Mouse (Mus musculus) midbrain, embryonic 16.5 days (tissue): Measurements from ENCODE around the gene Espn. TPM values are rescaled to one million over a fixed set of nuclear protein-coding genes. Genes with fewer than 3 reads are reported as not detected.

ENCODE experiments used
- ATAC-seq: fragments of 200-750 bp; cut with Nextera tagmentation; 2 replicates; pipeline ENCODE4 v1.8.0; 2017; ENCODE audit warnings: moderate TSS enrichment
- H3K27ac ChIP-seq: fragments of 300-500 bp; sonication (generic); 2 replicates; pipeline ENCODE4 v1.5.1; 2014; ENCODE audit warnings: mild to moderate bottlenecking, low read length, mixed read lengths
- H3K27me3 ChIP-seq: fragments of 300-500 bp; sonication (generic); 2 replicates; pipeline ENCODE4 v1.6.1; 2014; ENCODE audit warnings: low read depth, low read length, mixed read lengths; ENCODE audit not compliant: control insufficient read depth, insufficient read depth
- H3K36me3 ChIP-seq: fragments of 300-500 bp; sonication (generic); 2 replicates; pipeline ENCODE4 v1.6.1; 2014; ENCODE audit warnings: mild to moderate bottlenecking, low read length, moderate library complexity, mixed read lengths; ENCODE audit not compliant: control insufficient read depth, insufficient read depth
- H3K4me1 ChIP-seq: fragments of 300-500 bp; sonication (generic); 2 replicates; pipeline ENCODE4 v1.6.1; 2014; ENCODE audit warnings: mild to moderate bottlenecking, low read length, mixed read lengths; ENCODE audit not compliant: control insufficient read depth, insufficient read depth
- H3K4me2 ChIP-seq: fragments of 300-500 bp; sonication (generic); 2 replicates; pipeline ENCODE4 v1.6.1; 2014; ENCODE audit warnings: mild to moderate bottlenecking, low read length, mixed read lengths
- H3K4me3 ChIP-seq: fragments of 300-500 bp; sonication (generic); 2 replicates; pipeline ENCODE4 v1.5.1; 2014; ENCODE audit warnings: low read depth, mild to moderate bottlenecking, low read length, moderate library complexity, mixed read lengths
- H3K9ac ChIP-seq: fragments of 300-500 bp; sonication (generic); 2 replicates; pipeline ENCODE4 v1.6.1; 2014; ENCODE audit warnings: low read depth, low read length, mixed read lengths
- H3K9me3 ChIP-seq: fragments of 300-500 bp; sonication (generic); replicated peaks from 2 replicates; pipeline ENCODE4 v1.6.1; 2014; ENCODE audit warnings: mild to moderate bottlenecking, low read length, mixed read lengths; ENCODE audit not compliant: control insufficient read depth, poor library complexity, severe bottlenecking
- WGBS: fragments of 180-500 bp; shearing (Covaris S2); extraction: QIAGEN DNeasy Blood & Tissue Kit; methylation state at CpG from one replicate; pipeline ENCODE4 v1.1.7; 2014; 5-methylcytosine and 5-hydroxymethylcytosine counted together
- polyA plus RNA-seq: library from polyadenylated mRNA; unstranded; fragments of >200 nt; fragmentation: Nextera tagmentation; extraction: Ambion mirVana; gene quantifications from 2 replicates; pipeline ENCODE4 v1.2.1, GENCODE M21; 2015

Gene Espn
- polyA plus RNA-seq, 1 experiment from 2014 or later = 0.14 TPM

DNA sequence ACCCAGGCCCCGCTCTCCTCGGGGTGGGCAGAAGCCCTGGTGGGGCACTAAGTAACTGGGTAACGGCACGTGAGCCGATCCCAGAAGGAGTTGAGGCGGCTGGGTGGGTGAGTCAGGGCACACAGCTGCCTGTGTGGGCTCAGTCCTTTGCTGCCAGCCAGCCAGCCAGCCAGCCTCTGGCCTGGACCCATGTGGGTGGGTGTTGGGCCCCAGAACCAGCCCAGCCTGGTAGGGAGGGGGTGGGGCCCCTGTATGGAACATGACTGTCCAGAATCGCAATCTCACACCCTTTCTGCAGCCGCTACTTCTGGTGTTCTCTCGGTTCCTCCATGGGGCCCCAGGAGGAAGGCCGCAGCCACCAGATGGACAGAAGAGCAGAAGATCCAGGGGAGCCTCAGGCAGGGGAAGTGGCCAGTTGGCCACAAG is 74.1 kb downstream of the Espn start:
- H3K9me3 ChIP-seq = no peaks in the 10 kb centered on the region
- H3K4me1 ChIP-seq = no peaks in the 10 kb centered on the region
- no peaks in the 10 kb centered on the region for H3K36me3 ChIP-seq
- no peak overlapping the region for H3K27ac ChIP-seq
- no peak for ATAC-seq
- no peak overlapping the region for H3K4me2 ChIP-seq
- no peaks in the 10 kb centered on the region for H3K27me3 ChIP-seq
- no peak overlapping the region for H3K4me3 ChIP-seq
- no peak overlapping the region for H3K9ac ChIP-seq
- WGBS = 89% methylated on average over 10 of the region's 10 CpGs

DNA sequence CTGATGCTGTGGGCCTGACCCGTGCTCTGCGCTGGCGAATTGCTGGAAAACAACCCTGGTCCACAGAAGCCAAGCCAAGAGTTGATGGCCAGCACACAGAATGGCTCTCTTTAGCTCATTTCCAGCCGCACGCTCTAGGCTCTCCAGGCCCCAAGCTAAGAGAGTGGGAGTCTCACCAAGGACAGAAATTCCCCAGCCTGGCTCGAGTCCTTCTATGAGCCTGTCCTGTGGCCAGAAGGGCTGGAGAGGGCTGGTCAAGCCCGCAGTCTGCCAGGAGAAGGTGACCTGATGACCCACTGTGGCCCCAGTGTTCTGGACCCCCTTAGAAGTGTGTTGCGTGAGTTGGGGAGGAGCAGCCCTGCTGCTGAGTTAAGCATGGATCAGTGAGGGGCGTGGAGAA is 75.0 kb downstream of the Espn start:
- 91% methylated on average over 9 of the region's 9 CpGs for WGBS
- H3K4me2 ChIP-seq = no peak overlapping the region
- no peak overlapping the region for H3K4me3 ChIP-seq
- H3K27ac ChIP-seq = no peak overlapping the region
- H3K4me1 ChIP-seq = 0 out of 2 replicates have a peak, but pooled peaks cover under 1% of the 10 kb centered on the region
- no peaks in the 10 kb centered on the region for H3K9me3 ChIP-seq
- H3K27me3 ChIP-seq = no peaks in the 10 kb centered on the region
- no peak overlapping the region for H3K9ac ChIP-seq
- ATAC-seq = no peak
- no peaks in the 10 kb centered on the region for H3K36me3 ChIP-seq

DNA sequence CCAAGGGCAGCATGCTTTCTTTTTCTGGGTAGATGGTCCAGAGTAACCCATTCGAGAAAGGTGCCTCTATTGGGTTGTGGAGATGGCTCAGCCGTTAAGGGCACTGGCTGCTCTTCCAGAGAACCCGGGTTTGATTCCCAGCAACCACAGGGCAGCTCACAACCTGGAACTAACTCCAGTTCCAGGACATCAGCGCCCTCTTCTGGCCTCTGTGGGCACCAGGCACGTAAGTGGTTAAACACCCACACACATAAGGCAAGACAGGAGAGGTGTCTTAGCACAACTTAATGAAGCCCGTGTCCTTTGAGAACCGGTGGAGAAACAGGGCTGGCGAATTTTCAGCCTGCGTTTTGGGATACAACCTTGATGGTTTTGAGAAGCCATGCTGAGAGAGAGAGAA is 77.6 kb downstream of the Espn start:
- Histone ChIP-seq H3K9me3 (no peaks in the 10 kb centered on the region), H3K4me3 (no peak overlapping the region), H3K27me3 (no peaks in the 10 kb centered on the region), H3K4me1 (0 out of 2 replicates have a peak, but pooled peaks cover 3% of the 10 kb centered on the region), H3K27ac (no peak overlapping the region), H3K9ac (no peak overlapping the region), H3K36me3 (no peaks in the 10 kb centered on the region), H3K4me2 (no peak overlapping the region)
- 84% methylated on average over 9 of the region's 9 CpGs for WGBS
- ATAC-seq = no peak

DNA sequence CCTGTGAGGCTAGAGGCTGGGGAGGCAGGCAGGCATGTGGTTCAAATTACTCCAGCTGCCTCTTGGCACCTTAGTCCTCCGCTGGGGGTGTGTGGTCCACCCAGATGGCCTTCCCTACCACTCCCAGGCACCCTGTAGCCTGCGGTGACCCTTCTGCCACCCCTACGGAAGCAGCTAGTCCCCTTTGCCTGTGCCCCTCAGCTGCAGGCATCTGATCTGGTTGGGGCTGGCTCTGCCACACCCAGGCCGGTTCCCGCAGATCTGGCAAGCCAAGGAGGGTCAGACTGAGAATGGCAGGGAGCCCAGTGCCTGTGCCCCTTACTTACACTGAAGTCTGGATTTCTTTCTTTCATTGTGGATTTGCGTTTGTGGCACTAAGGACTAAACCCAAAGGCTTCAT is 78.5 kb downstream of the Espn start:
- 86% methylated on average over 6 of the region's 6 CpGs for WGBS
- H3K4me2 ChIP-seq = no peak overlapping the region
- ATAC-seq = no peak

DNA sequence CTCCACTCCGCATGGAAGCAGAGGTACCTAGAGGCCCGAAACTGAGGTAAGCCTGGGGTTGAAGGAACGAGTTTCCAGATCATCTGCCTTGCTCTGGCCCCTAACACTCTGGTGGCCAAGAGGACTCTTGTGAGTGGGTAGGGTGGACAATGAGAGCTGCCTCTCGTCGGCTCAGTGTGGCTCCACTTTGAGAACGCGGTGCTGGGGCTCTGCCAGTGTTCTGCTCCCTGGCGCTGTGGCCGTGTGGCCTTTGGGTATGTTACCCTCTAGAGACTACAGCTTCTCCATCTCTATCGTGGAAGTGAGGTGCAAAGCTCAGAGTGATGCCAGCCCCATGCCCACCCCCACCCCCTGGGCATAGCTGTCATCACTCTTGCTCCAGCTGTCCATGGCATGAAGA is 79.5 kb downstream of the Espn start:
- WGBS = 53% methylated on average over 10 of the region's 10 CpGs
- no peaks in the 10 kb centered on the region for H3K9me3 ChIP-seq
- H3K27ac ChIP-seq = no peak overlapping the region

More for the DNA sequence above, 78.5 kb downstream of the Espn start:
- Histone ChIP-seq H3K9me3 (no peaks in the 10 kb centered on the region), H3K4me3 (no peak overlapping the region), H3K27me3 (no peaks in the 10 kb centered on the region), H3K4me1 (0 out of 2 replicates have a peak, but pooled peaks cover 3% of the 10 kb centered on the region), H3K36me3 (no peaks in the 10 kb centered on the region), H3K27ac (no peak overlapping the region), H3K9ac (no peak overlapping the region)

DNA sequence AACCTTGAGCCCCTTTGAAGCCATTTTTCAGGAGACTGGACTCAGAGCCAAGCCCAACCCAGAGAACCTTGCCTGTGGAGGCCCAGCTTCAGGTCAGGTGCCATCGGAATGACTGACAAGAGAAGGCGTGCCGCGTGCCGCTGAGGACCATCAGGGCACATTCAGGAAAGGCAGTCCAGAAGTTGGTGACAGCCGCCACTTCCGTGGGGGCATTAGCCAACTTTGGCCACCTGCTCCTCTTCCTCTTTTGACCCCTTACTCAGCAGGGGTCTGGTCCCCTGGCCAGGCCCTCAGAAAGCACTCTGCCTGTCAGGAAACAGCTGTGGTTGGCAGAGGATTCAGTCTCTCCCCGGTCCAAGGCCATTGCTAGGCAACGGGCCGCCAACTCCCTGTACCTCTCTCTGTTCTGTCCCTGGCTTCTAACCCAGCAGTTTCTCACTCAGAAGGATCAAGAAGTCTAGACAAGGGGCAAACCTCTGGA is 80.0 kb downstream of the Espn start, which contains the start of gene Plekhg5:
Plekhg5 (plus strand) TSS at position 378 of the 481 bp plus-strand sequence.
- 0 out of 2 replicates have a peak, but pooled peaks cover 3% of the 10 kb centered on the region for H3K4me1 ChIP-seq
- no peak within 1 kb of the TSS for H3K27ac ChIP-seq
- H3K27me3 ChIP-seq = no peaks in the 10 kb centered on the region
- H3K4me3 ChIP-seq = no peak within 1 kb of the TSS
- H3K36me3 ChIP-seq = no peaks in the 10 kb centered on the region
- WGBS = 58% methylated on average over 10 of the region's 10 CpGs
- H3K9me3 ChIP-seq = no peaks in the 10 kb centered on the region
- ATAC-seq = no peak
- no peak within 1 kb of the TSS for H3K4me2 ChIP-seq
- no peak within 1 kb of the TSS for H3K9ac ChIP-seq

More for the DNA sequence above, 79.5 kb downstream of the Espn start:
- no peak for ATAC-seq
- Histone ChIP-seq H3K4me1 (0 out of 2 replicates have a peak, but pooled peaks cover 3% of the 10 kb centered on the region), H3K9ac (no peak overlapping the region), H3K36me3 (no peaks in the 10 kb centered on the region), H3K4me3 (no peak overlapping the region), H3K4me2 (no peak overlapping the region), H3K27me3 (no peaks in the 10 kb centered on the region)

DNA sequence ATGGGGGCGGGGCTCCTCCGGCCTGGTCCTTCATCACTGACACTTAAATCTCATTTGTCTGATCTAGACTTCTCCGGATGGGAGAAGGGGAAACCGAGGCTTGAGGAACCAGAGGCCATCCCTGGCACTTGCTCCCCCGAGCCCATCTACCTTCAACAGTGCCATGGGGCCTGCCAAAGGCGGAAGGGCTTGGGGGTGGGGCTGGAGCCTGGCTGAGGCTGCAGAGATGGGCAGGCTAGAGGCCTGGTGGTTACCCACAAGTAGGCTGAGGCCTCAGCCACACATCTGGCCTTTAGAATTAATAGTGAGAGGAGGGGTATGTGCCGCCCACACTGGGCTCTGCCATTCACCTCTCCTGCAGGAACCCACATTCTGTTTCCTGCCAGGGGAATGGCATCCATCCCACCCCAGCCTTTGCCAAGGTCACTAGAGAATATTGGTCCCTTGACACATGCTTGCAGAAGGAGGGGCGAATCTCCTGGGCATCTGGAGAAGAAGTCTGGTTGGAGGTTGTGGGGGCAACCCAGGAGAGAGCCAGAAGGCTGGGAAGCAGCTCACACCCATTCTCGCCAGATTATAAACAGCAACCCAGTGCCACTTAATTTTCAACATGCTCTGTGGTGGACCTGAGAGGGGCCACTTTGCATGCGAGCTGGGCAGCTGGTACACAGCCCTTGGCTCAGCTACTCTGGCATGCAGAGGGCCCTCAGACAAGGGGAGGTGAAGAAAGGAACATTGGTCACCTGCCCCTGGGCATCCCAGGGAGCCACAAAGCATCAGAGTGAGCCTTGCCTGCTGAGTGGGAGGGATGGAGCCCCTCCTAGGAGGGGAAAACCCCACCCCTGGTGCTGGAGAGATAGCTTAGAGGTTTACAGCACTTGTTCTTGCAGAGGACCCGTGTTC is 81.4 kb downstream of the Espn start:
- 80% methylated on average over 11 of the region's 11 CpGs for WGBS

More for the DNA sequence above, 81.4 kb downstream of the Espn start:
- H3K27me3 ChIP-seq = no peaks in the 10 kb centered on the region
- H3K9ac ChIP-seq = no peak overlapping the region
- ATAC-seq = no peak
- H3K4me3 ChIP-seq = no peak overlapping the region
- no peak overlapping the region for H3K4me2 ChIP-seq
- 0 out of 2 replicates have a peak, but pooled peaks cover 3% of the 10 kb centered on the region for H3K4me1 ChIP-seq
- H3K9me3 ChIP-seq = no peaks in the 10 kb centered on the region
- H3K36me3 ChIP-seq = no peaks in the 10 kb centered on the region
- no peak overlapping the region for H3K27ac ChIP-seq
